Mouse (Mus musculus) naive thymus-derived CD4-positive, alpha-beta T cell, adult 2 months (primary cell): ENCODE results near the gene Adamts12.

Experiments
- DNase-seq: peaks from one replicate; pipeline ENCODE4 v3.0.0-alpha.2; 2011; ENCODE audit warnings: low read depth

Gene Adamts12

GRCm38 (mm10) chr15:11064558-11065411, at the start of gene Adamts12:
TSS of gene Adamts12 (plus strand) at chr15:11064790.
- no peak for DNase-seq

GRCm38 (mm10) chr15:11014931-11015330, 49.7 kb upstream of the Adamts12 start:
- no peak for DNase-seq

- DNase-seq: no peak
These were observed 37.6 kb upstream of the Adamts12 start for GRCm38 (mm10) chr15:11026801-11027561.

- no peak for DNase-seq
These were observed 34.4 kb upstream of the Adamts12 start for GRCm38 (mm10) chr15:11030188-11030587.

- no peak for DNase-seq
These were observed 28.6 kb upstream of the Adamts12 start for GRCm38 (mm10) chr15:11035947-11036474.

GRCm38 (mm10) chr15:11036535-11037375, 27.8 kb upstream of the Adamts12 start:
- DNase-seq: no peak

- DNase-seq: no peak
These were observed 27.3 kb upstream of the Adamts12 start for GRCm38 (mm10) chr15:11037376-11037695.

GRCm38 (mm10) chr15:11037711-11038110, 26.9 kb upstream of the Adamts12 start, which contains the start of gene Rxfp3:
TSS of gene Rxfp3 (minus strand) at chr15:11037991.
- no peak for DNase-seq

GRCm38 (mm10) chr15:11038476-11038875, 26.1 kb upstream of the Adamts12 start:
- DNase-seq: peak; percentile 28

- DNase-seq: no peak
These were observed 24.5 kb upstream of the Adamts12 start for GRCm38 (mm10) chr15:11040067-11040466.

GRCm38 (mm10) chr15:11041229-11041628, 23.4 kb upstream of the Adamts12 start:
- DNase-seq: no peak

GRCm38 (mm10) chr15:11042828-11043227, 21.8 kb upstream of the Adamts12 start:
- DNase-seq: no peak

GRCm38 (mm10) chr15:11053678-11054439, 10.7 kb upstream of the Adamts12 start:
- no peak for DNase-seq

- no peak for DNase-seq
These were observed 10.0 kb upstream of the Adamts12 start for GRCm38 (mm10) chr15:11054440-11055080.

GRCm38 (mm10) chr15:11062903-11063302, 1.7 kb upstream of the Adamts12 start:
- no peak for DNase-seq

GRCm38 (mm10) chr15:11064160-11064557, 431 bp upstream of the Adamts12 start:
- no peak for DNase-seq

GRCm38 (mm10) chr15:11065528-11066171, 1.1 kb downstream of the Adamts12 start:
- no peak for DNase-seq

GRCm38 (mm10) chr15:11066299-11066698, 1.7 kb downstream of the Adamts12 start:
- no peak for DNase-seq

- no peak for DNase-seq
These were observed 3.3 kb downstream of the Adamts12 start for GRCm38 (mm10) chr15:11067891-11068290.

- no peak for DNase-seq
These were observed 11.3 kb downstream of the Adamts12 start for GRCm38 (mm10) chr15:11075726-11076361.
